Mouse (Mus musculus) neutrophil, adult 5-6 weeks (primary cell): ENCODE measurements around the gene Mgll. TPM values are rescaled to one million over a fixed set of nuclear protein-coding genes. Genes with fewer than 3 reads are reported as not detected.

Source experiments
- ATAC-seq: fragments of 151-379, 151-347 bp; 2 replicates; pipeline ENCODE4 v1.8.0; 2017; ENCODE audit warnings: mild to moderate bottlenecking, moderate TSS enrichment; ENCODE audit not compliant: insufficient number of reproducible peaks, poor library complexity, low FRiP score, severe bottlenecking; ENCODE audit errors: extremely low read depth
- total RNA-seq: library from RNA; stranded (forward); fragments of 200-1000 nt; gene quantifications from 2 replicates; pipeline ENCODE4 v1.2.3, GENCODE M21; 2017

Gene Mgll
- total RNA-seq, 1 experiment from 2014 or later = 5.6 TPM

- no peak for ATAC-seq
These were observed 61.8 kb downstream of the Mgll start for GRCm38 (mm10) chr6:88785781-88786542.

- no peak for ATAC-seq
These were observed 62.7 kb downstream of the Mgll start for GRCm38 (mm10) chr6:88786732-88787445.

GRCm38 (mm10) chr6:88787496-88787895 lies 63.3 kb downstream of the Mgll start:
- ATAC-seq = no peak

DNA sequence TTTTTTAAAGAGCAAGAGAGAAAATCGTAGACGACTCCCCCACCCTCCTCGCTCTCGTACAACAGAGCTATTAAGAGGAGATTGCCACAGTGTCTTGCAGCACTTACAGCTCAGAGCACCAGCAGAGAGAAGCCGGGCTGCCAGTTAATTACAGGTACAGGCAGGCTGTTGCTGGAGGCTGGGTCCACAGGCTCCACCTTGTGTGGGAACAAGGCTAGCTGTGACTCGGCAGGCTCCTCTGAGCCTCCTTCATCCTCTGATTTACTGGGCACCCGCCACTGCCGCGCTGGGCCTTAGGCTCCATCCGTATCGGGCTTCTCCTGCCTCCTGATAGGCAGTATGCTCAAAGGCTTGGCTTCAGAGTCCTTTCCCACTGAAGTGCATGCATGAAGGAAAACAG lies 64.0 kb downstream of the Mgll start:
- no peak for ATAC-seq

DNA sequence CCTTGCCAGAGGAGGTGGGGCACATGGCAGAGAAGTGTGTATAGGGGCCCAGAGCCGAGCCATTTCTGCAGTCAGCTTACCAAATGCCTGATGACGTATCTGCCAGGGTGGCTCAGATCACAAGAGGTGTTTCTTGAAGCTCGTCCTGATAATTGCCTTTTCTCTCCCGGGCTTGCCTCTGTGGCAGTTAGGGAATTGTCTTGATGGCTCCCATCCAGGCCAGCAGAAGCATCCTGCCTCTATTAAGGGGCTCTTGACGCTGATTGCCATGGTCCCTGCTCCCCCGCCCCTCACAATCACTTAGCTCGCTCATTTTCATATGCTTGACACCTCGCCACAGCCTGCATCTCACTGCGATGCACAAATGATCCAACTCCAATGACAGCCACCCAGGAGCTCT lies 67.1 kb downstream of the Mgll start:
- no peak for ATAC-seq

DNA sequence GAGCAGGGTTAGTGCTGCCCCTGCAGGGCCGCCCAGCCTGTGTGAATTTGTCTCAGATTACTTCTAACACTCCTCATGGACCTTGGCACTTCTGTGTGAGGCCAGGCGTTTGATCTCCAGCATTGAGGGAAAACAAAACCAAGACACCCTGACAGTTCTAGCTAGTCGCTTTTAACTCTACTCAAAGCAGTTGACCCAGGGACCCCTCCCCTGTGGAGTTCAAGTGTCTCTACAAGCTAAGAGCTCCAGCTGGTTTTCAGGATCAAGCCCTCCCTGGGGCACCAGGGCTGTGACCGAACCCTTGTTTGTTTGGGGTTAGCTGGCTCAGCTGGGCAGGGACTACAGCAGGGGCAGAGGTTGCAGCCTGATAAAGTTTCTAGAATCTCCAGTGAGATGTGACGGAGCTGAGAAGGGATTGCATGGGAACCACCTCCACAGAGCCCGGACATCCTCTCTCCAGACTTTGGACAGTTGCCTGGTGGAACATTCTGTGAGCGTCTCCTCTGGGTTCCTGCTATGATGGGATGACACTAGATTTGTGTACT lies 68.0 kb downstream of the Mgll start:
- no peak for ATAC-seq

GRCm38 (mm10) chr6:88793243-88793642 lies 69.0 kb downstream of the Mgll start:
- ATAC-seq = no peak

DNA sequence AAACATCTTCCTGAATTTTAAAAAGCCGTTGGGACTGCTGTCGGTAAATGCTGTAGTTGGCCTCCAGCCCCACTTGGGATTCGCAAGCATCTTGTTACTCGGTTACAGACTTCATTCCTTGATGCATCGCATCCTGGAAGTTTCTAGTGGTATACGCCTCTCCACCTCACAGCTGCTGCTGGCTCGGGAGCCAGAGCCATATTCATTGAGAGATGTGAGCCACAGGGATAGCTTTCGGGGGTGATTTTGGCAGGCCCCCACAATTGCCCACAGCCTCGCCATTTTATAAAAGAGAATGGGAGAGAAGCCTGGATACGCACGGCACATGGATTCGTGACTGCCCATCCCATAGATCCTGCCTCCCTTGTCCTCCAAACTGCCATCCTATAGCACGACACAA lies 69.7 kb downstream of the Mgll start:
- ATAC-seq = no peak

- no peak for ATAC-seq
These were observed 70.4 kb downstream of the Mgll start for GRCm38 (mm10) chr6:88794561-88794971.

- no peak for ATAC-seq
These were observed 76.0 kb downstream of the Mgll start for GRCm38 (mm10) chr6:88800191-88800590.

- ATAC-seq = no peak
These were observed 76.5 kb downstream of the Mgll start for GRCm38 (mm10) chr6:88800735-88801134.

DNA sequence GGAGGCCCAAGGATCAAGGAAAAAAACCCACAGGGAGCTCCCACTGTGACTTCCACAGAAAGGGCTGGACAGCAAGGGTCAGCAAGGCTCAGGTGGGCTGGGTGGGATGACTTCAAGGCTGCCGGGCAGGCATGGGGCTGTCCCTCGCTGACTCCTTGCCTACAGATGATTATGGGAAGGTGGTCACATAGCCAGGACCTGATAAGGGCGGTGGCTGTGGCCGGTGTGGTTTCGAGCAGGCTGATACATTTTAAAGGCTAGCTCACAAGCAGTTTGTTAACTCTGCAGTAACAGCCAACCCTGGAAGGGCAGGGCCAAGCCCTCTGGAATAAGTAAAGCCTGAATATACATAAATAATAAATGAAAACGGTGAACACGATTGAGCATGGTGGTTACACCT lies 78.8 kb downstream of the Mgll start:
- no peak for ATAC-seq

DNA sequence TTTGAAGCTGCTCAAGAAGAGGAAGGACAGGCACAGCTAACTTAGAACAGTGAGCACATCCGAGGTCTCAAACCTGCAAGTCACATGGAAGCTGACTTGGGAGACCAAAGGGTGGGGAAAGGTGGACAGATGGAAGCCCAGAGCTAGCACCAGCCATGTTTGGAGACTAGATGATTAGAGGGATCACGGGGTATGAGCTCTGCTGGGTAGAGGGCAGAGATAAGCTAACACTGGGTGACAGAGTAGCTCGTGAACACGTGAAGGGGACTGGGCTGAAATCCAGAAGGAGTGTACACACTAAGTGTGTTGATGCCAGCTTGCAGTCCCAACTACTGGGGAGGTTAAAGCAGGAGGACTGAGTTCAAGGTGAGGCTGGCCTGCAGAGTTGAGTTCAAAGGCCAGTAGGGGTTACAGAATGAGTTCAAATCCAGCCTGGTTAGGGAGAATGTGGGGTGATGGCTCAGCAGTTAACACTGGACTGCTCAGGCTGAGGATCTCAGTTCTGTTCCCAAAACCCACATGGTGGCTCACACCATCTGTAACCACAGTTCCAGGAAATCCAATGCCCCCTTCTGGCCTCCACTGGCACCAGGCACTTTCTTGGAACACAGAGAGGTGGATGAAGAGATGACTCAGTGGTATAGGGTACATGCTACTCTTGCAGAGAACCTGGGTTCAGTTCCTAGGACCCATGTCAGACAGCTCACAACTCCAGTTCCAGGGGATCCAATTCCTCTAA lies 79.9 kb downstream of the Mgll start:
- ATAC-seq = no peak

DNA sequence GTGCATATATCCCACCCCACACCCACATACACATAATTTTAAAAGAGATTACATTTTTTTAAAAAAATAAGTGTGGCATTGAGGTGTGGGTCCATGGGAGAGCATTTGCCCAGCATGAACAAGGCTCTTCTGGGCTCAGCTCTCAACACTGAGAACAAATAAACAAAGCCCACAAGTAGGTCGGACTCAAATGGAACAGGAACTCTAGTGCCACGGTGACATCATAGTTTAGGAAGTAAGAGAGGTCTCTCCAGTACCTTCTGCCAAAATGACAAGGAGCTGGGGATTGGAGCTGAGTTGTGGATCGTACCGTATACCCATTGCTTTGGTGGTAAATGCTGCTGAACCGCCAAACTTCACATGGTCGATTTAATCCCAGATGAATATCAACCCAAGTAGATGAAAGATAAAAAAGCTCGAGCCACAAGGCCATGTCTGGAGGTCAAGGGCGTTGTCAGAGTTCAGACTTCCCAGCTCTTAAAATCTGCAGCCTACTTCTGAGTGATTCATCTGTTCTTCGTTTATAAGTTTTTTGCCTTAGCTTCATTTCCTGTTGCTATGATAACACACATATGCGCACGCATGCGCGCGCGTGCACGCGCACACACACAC lies 80.9 kb downstream of the Mgll start:
- no peak for ATAC-seq

DNA sequence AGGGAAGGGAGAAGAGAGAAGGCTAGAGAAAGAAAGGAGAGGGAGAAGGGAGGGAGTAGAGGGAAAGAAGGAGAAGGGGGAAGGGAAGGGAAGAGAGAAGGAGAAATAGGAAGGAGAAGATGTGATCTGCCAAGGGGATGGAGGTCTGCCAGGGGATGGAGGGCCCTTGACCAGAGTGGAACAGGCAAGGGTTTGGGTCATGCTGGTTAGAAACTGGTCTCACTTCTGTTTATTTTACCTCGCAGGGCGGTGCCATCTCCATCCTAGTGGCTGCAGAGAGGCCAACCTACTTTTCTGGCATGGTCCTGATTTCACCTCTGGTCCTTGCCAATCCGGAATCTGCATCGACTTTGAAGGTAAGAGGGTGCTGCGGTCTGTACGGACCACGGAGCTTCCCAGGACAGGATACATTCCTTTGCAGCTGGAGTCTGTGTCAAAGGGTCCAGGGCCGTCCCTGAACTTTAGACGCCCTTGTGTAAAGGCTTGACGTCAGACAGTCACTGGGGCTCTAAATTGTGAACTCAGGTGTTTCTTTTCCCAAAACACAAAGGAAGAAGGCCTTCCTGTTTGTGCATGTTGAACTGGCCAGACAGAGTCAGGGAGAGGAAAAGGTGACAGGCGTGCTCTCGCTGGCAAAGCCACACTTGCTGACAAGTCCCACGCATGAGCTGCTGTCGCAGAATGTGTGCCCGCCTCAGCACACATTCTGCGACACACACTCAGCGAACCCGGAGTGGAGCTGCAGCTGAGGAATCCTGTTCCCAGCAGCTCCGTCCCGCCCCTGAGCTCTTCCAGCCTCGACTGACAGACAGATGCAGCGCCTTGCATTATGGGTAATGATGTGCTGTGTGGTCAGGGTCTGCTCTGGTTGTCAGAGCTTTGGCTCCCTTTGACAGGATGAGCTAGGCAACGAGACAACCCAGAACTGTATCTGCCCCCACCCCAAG lies 85.2 kb downstream of the Mgll start:
- no peak for ATAC-seq

- no peak for ATAC-seq
These were observed 86.1 kb downstream of the Mgll start for GRCm38 (mm10) chr6:88810291-88810690.

DNA sequence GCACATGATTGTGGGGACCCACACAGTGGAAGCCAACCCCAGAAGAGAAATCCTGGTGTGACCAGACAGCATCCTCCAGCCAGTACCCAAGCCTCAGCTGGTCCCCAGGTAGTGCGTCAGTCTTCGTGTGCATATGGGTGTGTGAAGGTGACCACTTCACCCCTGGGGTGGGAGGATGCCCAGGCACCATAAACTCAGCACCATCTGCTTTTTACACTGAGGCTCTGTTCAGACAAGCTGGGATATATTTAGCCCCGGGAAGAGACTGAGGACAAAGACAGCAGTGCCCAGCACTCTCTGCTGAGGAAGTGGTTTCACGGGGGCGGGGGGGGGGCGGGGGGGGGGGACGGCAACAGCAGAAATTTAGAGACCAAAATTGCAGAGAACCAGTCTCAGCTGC lies 87.2 kb downstream of the Mgll start:
- ATAC-seq = no peak

GRCm38 (mm10) chr6:88811880-88812400 lies 87.7 kb downstream of the Mgll start:
- ATAC-seq = no peak
